Comparison of ENCODE assay signal across 9 mouse cellular contexts in the genomic region with DNA sequence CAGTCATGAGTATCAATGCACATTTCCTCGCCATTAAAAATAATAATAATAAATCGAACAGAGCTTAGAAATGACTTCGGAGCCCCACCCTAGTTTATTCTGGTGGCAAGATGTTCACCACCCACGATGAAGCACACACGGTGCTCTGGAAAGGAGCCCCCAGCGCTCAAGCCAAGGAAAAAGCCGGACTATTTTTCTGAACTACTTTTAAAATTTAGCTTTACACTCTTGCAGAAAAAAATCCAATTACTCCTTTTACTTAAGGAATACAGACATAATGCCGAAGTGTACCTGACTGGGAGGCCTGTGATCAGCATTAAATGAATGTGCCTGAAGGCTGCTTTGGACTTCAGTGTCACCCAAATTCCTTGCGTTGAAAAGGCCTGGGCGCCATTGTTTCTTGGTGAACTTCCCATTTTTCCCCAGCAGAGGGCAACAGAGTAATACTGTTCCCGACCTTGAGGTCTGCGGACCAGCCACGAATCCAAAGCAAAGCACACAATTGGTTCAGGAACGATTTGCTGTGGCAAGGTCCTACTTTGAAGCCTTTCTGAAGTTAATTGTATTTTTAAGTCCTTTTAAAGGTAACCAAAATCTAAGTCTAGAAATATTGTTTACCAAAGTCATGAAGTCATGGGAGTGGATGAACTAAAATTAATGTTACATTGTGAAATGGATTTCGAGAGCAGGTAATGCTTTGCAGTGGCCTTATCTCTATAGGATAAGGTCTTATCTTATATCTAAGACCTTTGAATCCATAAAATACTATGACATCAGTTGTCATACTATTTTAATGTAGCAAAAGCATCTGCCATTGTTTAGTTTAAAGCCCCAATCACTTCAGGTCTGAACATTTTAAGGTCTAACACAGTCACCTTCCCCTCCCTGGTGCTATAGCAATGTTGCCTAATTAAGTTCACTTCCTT.
DNase-seq lines count a peak whose midpoint lies in the region; ATAC-seq and TF ChIP-seq lines count a peak whose summit lies in the region.
"Had no signal": no experiment of that assay in that cellular context is flagged by ENCODE, and none has a peak within 500 bp of the region (broad histone marks: within the 10 kb centered on the region; RNA-seq: fewer than 3 reads in every experiment).

No protein-coding gene starts in this region.

- H3K4me2 ChIP-seq in kidney, embryonic 16.5 days (replicated peaks; ENCODE audit: low read depth, low read length) = no peak overlapping the region
- no peak overlapping the region for H3K4me2 ChIP-seq in neural tube, embryonic 11.5 days (ENCODE audit: low read depth)
- H3K4me2 ChIP-seq in stomach, postnatal 0 days (replicated peaks; ENCODE audit: low read depth) = no peak overlapping the region
- H3K4me2 ChIP-seq: embryonic facial prominence, embryonic 12.5 days had no signal

- TF ChIP-seq EP300 in stomach, postnatal 0 days (optimal IDR thresholded peaks at IDR 0.05) = no peak

- 0 out of 2 replicates have a peak, but pooled peaks cover 3% of the 10 kb centered on the region for H3K4me1 ChIP-seq in kidney, embryonic 16.5 days (ENCODE audit: insufficient read depth, low read length)
- H3K4me1 ChIP-seq in liver, adult 2 months (ENCODE audit: control insufficient read depth, insufficient read depth, low read length) = no peaks in the 10 kb centered on the region
- 0 out of 2 replicates have a peak, but pooled peaks cover 2% of the 10 kb centered on the region for H3K4me1 ChIP-seq in neural tube, embryonic 11.5 days (ENCODE audit: control insufficient read depth, insufficient read depth, low read length)
- no peaks in the 10 kb centered on the region for H3K4me1 ChIP-seq in stomach, postnatal 0 days (replicated peaks; ENCODE audit: control insufficient read depth, insufficient read depth)
- H3K4me1 ChIP-seq: embryonic facial prominence, embryonic 12.5 days had no signal

- no peaks in the 10 kb centered on the region for H3K79me2 ChIP-seq in liver, adult 2 months (ENCODE audit: control insufficient read depth, insufficient read depth, low read length)

- H3K27ac ChIP-seq in kidney, embryonic 16.5 days (ENCODE audit: low read length) = no peak overlapping the region
- H3K27ac ChIP-seq in liver, adult 2 months (replicated peaks; ENCODE audit: insufficient read depth, low read depth, low read length) = no peak overlapping the region
- H3K27ac ChIP-seq in neural tube, embryonic 11.5 days (ENCODE audit: low read depth, low read length) = no peak overlapping the region
- H3K27ac ChIP-seq in stomach, postnatal 0 days (replicated peaks) = no peak overlapping the region
- H3K27ac ChIP-seq: embryonic facial prominence, embryonic 12.5 days had no signal

- no peaks in the 10 kb centered on the region for H3K27me3 ChIP-seq in kidney, embryonic 16.5 days (ENCODE audit: insufficient read depth, low read length)
- no peaks in the 10 kb centered on the region for H3K27me3 ChIP-seq in liver, adult 2 months (ENCODE audit: control insufficient read depth, insufficient read depth, low read length)
- no peaks in the 10 kb centered on the region for H3K27me3 ChIP-seq in neural tube, embryonic 11.5 days (ENCODE audit: control insufficient read depth, insufficient read depth, low read length)
- no peaks in the 10 kb centered on the region for H3K27me3 ChIP-seq in stomach, postnatal 0 days (ENCODE audit: control insufficient read depth, insufficient read depth, low read length)
- H3K27me3 ChIP-seq: embryonic facial prominence, embryonic 12.5 days had no signal

- peak; percentile 51 for DNase-seq in A20 (ENCODE audit: low read depth, low spot score)
- peak; percentile 42 for DNase-seq in adrenal gland, adult 8-10 months
- peak; percentile 65 for DNase-seq in embryo, embryonic 11.5 days (ENCODE audit: low read depth, low spot score)
- peak; percentile 70 for DNase-seq in heart, adult 8-10 months (ENCODE audit: low spot score)
- DNase-seq in liver, adult 2 months (ENCODE audit: extremely low read depth, low read depth, low spot score) = peak; percentile 36
- DNase-seq in neural tube, embryonic 11.5 days (ENCODE audit: low spot score) = peak; percentile 82
- peak; percentile 68 for DNase-seq in stomach, postnatal 0 days (ENCODE audit: low spot score)

- no peaks in the 10 kb centered on the region for H3K36me3 ChIP-seq in kidney, embryonic 16.5 days (ENCODE audit: insufficient read depth, low read length)
- H3K36me3 ChIP-seq in liver, adult 2 months (ENCODE audit: control insufficient read depth, insufficient read depth, low read length) = no peaks in the 10 kb centered on the region
- no peaks in the 10 kb centered on the region for H3K36me3 ChIP-seq in neural tube, embryonic 11.5 days (ENCODE audit: control insufficient read depth, insufficient read depth, low read length)
- H3K36me3 ChIP-seq in stomach, postnatal 0 days (ENCODE audit: control insufficient read depth, insufficient read depth, low read length) = no peaks in the 10 kb centered on the region
- H3K36me3 ChIP-seq: embryonic facial prominence, embryonic 12.5 days had no signal

- WGBS in kidney, embryonic 16.5 days = 35% methylated on average over 15 of the region's 15 CpGs
- WGBS in liver, adult 2 months = 42% methylated on average over 15 of the region's 15 CpGs
- WGBS in neural tube, embryonic 11.5 days = 36% methylated on average over 15 of the region's 15 CpGs
- 33% methylated on average over 15 of the region's 15 CpGs for WGBS in stomach, postnatal 0 days

- no peak overlapping the region for H3K4me3 ChIP-seq in kidney, embryonic 16.5 days (ENCODE audit: low read length)
- no peak overlapping the region for H3K4me3 ChIP-seq in liver, adult 2 months (ENCODE audit: insufficient read depth, low read depth, low read length)
- no peak overlapping the region for H3K4me3 ChIP-seq in neural tube, embryonic 11.5 days (ENCODE audit: low read depth, low read length)
- H3K4me3 ChIP-seq in stomach, postnatal 0 days (ENCODE audit: low read depth, low read length) = no peak overlapping the region
- H3K4me3 ChIP-seq: embryonic facial prominence, embryonic 12.5 days had no signal

- H3K9ac ChIP-seq in kidney, embryonic 16.5 days (replicated peaks; ENCODE audit: low read length) = no peak overlapping the region
- no peak overlapping the region for H3K9ac ChIP-seq in liver, adult 2 months (ENCODE audit: low read depth, low read length)
- no peak overlapping the region for H3K9ac ChIP-seq in neural tube, embryonic 11.5 days (ENCODE audit: low read length)
- no peak overlapping the region for H3K9ac ChIP-seq in stomach, postnatal 0 days (ENCODE audit: low read length)
- H3K9ac ChIP-seq: embryonic facial prominence, embryonic 12.5 days had no signal

- TF ChIP-seq CTCF in liver, adult 2 months (IDR thresholded peaks at IDR 0.05; ENCODE audit: low read depth, low read length) = peak; percentile 67
- TF ChIP-seq CTCF in stomach, postnatal 0 days (IDR thresholded peaks at IDR 0.05; ENCODE audit: low read depth) = peak; percentile 98

- no peaks in the 10 kb centered on the region for H3K9me3 ChIP-seq in kidney, embryonic 16.5 days (ENCODE audit: low read length)
- no peaks in the 10 kb centered on the region for H3K9me3 ChIP-seq in neural tube, embryonic 11.5 days (ENCODE audit: control insufficient read depth, low read length)
- no peaks in the 10 kb centered on the region for H3K9me3 ChIP-seq in stomach, postnatal 0 days (ENCODE audit: control insufficient read depth, low read length)
- H3K9me3 ChIP-seq: embryonic facial prominence, embryonic 12.5 days had no signal

- peak; percentile 76; the same call in 1 of the 2 replicates for ATAC-seq in kidney, embryonic 16.5 days (ENCODE audit: low FRiP score, low TSS enrichment)
- ATAC-seq in neural tube, embryonic 11.5 days (ENCODE audit: insufficient read depth, low FRiP score, low TSS enrichment) = peak; percentile 70
- 0 out of 2 replicates have a peak, but pooled peaks have one; percentile 32 for ATAC-seq in stomach, postnatal 0 days (ENCODE audit: low FRiP score, low TSS enrichment)

- TF ChIP-seq POLR2A in liver, adult 2 months (IDR thresholded peaks at IDR 0.05; ENCODE audit: extremely low read depth, insufficient read depth, low read length) = no peak
